Mouse (Mus musculus) bone marrow macrophage, adult 2 months (primary cell): ENCODE measurements around the gene Clk2.

Source experiments
- CTCF ChIP-seq: IDR thresholded peaks from 2 replicates; pipeline ENCODE4 v1.5.1; 2012; ENCODE audit warnings: low read depth, mild to moderate bottlenecking, low read length, moderate library complexity
- POLR2A ChIP-seq: IDR thresholded peaks from 2 replicates; pipeline ENCODE4 v1.6.1; 2012; ENCODE audit warnings: mild to moderate bottlenecking, low read depth, low read length, borderline replicate concordance

GRCm38 (mm10) chr3:89206695-89207094, 42.1 kb downstream of the Clk2 start:
- no peak for TF ChIP-seq CTCF
- no peak for TF ChIP-seq POLR2A
